Mouse (Mus musculus) right cerebral cortex, postnatal 36 days (tissue): ENCODE results near the gene Smurf1.

ENCODE experiments used
- DNase-seq, 2 experiments: peaks; one replicate each; pipeline ENCODE4 v3.0.0; 2022; ENCODE audit warnings: low spot score in 2 of 2, mixed read lengths in 1 of 2

Gene Smurf1

DNA sequence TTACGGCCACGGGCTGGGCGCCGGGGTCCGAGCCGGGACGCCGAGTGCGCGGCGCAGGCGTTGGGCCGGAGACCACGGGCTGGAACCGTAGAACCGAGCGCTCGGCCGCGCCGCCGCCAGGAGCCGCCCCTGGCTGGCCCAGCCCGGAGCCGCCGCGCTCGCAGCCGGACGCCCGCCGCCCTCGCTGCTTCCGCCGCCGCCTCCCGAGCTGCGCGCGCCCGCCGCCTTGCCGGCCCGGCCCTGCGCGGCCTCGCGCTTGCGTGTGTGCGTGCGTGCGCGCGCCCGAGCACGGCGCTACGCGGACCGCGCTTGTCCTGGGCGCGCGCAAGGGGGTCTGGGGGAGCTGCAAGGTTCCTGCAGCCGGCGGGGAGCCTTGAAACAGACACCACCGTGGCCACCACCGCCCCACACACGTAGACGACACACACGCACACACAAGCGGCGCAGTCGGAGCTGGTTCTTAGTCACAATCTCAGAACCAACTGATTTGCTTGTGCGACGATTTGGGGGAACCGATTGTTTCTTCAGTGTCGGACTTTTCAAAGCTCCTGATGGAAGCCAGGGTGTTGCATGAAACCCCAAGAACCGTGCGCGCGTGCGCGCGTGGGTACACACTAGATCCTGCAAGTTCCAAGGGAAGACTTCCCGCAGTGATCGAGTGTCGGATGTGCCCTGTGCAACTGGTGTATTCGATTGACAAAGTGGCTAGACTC lies at the start of gene Smurf1:
Gene Smurf1, minus strand, starts transcription at position 209 of the 713 bp plus-strand sequence.
- peak; percentile 75 to 76 for DNase-seq

DNA sequence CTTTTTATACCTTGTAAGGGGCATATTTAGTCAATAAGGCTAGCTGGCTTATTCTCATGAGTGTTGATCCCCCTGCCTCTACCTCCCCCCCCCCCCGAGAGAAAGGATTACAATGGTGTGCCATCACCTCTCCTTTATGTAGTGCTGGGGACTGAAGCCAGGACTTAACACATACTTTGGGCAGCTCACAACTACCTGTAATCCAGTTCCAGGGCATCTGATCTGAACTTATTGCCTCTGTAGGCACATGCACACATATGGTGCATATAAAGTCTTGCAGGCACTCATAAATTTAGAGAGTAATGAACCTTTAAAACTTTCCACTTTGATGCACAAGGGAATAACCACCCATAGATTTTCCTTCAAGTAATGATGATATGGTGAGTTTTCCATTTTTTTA lies 48.6 kb upstream of the Smurf1 start:
- DNase-seq = no peak

DNA sequence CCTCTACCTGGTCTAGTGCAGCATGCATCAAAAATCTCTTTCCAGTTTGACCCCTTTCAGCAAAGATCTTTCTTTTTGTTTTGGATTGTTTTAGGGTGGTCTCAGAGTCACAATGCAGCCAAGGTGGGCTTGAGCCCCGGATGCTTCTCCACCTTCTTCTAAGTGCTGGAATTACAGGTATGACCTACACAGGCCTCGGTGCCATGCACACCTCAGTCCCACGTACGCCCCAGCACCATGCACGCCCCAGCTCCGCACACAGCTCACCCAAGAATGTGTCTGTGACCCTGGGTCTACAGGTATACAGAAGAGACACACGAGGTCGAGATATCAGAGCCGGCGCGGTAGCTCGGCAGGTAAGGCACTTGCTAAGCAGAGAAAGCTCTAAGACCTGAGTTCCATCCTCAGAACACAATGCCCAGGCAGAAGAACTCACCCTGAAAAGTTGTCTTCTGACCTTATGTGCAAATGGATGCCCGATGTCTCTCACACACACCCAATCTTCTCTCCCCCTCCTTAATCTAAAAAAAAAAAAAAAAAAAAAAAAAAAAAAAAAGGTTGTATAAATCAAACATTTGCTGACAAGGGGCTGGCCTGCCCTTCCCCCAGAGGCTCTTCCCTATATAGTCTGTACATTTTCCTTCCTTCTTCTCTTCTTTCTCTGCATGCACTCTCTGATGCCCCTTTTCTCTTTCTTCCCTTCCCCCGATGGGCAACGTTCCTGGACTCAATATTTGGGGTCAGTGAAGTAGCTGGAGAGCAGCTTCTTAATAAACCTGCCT lies 43.4 kb upstream of the Smurf1 start:
- no peak for DNase-seq

DNA sequence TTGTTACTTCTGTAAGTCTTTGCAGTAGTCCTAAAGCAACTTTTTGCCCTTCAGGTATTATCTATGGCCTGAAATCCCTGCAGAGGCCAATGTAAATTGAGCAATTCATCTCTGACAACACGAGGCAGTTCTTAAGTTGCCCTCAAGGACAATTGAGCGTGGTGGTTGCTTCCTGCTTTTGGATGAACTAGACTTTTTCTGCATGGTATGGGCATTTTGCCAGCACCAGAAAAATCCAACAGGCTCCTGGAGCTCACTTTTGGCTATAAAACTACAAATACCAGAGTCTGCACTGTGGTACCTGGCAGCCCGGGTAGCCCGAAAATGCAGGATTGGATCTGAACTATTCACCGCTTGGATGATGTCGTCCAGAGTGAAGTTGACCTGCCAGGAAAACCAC lies 39.9 kb upstream of the Smurf1 start:
- no peak for DNase-seq

DNA sequence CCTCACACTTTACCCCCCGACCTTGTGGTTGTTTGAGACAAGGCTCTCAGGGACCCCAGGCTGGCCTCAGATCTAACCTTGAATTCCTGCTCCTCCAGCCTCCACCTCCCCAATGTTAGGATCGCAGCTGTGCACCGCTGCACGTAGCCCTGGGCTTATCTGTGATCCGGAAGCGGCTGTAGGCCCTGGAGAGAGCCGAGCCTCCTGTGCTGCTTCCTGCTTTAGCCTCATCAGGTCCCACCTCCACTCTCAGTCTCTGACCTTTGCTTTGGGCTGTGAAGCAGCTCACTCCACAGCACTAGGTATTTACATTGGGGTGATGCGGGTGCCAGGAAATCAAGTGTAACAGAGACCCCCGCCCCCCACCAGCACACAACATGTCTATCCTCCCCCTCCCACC lies 38.8 kb upstream of the Smurf1 start:
- no peak for DNase-seq

DNA sequence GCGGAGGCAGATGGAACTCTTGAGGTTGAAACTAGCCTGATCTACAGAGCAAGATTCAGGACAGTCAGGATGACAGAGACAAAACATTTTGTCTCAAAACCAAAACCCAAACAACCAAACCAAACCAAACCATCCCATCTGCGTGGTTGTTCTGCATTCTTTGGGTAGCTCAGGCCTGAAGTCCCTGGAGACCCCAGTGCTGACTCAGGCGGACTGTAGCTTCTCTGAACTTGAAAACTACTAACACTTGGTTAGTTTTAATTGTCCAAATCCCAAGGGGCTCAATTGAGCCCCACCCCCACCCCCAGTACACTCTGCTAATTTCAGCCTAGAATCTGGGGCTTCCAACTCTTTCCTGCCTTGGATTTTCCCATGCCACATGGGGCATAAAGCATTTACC lies 37.7 kb upstream of the Smurf1 start:
- no peak for DNase-seq

DNA sequence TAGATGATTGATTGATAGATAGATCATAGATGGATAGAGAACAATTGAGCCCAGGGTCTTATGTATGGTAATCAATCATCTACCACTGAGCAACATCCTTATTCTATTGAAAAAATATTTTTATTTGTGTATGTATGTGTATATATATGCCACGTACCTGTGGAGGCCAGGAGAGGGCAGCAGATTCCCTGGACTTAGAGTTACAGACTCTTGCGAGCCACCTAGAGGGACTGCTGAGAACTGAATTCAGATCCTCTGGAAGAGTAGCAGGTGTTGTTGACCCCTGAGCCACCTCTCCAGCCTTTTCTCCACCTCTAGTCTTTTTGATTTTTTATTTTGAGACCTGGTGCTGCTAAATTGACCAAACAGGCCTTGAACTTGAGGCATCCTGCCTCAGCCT lies 32.8 kb upstream of the Smurf1 start:
- DNase-seq = no peak

DNA sequence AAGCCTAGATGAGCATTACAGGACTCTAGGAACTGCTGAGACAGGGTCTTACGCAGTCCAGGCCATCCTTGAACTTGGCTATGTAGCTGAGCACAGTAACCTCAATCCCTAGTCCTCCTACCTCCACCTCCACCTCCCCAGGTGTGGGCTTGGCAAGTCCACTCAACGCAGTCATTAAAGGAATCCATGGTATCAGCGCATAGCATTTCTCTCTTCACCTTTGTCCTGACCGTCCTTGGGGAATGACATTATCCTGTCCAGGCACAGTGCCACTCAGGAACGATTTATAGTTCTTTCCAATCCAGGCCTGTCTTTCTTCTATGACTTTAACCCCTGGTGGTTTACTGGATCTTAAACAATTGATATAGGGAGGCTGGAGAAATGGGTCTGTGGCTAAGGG lies 24.8 kb upstream of the Smurf1 start:
- DNase-seq = no peak

DNA sequence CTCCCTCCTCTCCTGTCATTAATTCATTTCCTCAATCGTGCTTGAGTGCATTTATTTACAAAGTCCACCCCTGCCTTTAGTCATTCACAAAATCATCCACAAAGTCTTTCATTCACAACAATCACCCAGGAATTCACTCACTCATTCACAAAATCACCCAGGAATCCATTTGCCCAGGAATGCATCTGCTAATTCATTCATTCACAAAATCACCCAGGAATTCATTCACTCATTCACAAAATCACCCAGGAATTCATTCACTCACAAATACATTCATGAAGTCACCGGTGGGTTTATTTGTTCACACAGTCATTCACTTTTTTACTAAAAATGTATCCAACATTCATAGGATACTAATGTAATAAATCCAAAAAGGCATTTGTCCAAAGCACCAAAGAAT lies 24.4 kb upstream of the Smurf1 start:
- DNase-seq = no peak

DNA sequence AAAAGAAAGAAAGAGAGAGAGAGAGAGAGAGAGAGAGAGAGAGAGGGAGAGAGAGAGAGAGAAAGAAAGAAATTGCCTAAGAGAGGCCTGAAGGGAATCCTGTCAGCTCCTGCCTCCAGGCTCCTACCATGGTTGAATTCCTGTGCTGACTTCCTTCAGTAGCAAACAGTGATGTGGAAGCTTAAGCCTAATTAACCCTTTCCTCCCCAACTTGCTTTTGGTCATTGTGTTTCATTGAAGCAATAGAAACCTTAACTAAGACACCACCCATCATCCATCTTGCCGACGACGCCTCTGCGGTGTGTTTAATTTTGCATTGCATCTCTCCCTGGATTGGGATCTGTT lies 23.4 kb upstream of the Smurf1 start:
- no peak for DNase-seq

DNA sequence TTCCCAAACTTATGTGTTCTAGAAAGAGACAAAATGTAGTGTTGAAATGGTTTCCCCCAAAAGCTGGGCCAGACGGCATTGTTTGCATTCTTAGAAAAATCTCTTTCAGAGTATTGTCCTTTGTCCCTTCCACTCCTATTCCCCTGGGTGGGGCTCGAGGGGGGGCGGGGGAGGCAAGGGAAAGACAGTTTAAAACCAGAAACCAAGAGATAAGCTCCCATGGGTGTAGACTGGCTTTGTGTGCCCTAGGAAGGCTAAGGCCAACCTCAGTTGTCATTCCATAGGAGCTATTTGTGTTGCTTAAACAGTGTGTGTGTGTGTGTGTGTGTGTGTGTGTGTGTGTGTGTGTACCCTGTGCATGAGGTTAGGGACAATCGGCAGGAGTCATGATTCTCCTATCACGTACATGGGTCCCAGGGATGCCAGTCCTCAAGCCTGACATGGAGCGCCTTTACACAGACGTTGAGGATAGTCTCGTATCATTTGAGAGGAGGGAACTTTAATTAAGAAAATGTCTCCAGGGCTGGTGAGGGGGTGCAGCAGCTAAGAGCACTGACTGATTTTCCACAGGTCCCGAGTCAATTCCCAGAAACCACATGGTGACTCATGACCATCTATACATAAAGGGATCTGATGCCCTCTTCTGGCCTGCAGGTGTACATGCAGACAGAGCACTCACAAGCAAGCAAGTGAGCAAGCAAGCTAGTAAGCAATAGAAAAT lies 22.9 kb upstream of the Smurf1 start:
- peak; percentile 13 to 49 for DNase-seq

DNA sequence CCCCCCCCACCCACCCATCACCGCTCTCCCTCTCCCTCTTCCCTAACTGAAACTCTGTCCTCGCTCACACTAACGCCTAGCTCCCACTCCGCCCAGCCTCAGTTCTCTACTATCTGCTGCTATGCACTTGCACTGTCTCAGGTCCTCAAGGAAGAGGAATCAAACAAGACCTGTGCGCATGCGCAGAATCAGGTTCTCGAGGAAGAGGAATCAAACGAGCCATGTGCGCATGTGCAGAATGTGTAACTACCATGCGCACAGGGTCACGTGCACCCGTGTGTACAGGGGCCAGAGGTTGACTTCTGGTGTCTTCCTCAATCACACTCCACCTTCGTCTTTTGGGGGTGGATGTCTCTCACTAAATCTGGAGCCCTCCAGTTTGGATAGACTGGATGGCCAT lies 21.9 kb upstream of the Smurf1 start:
- no peak for DNase-seq

DNA sequence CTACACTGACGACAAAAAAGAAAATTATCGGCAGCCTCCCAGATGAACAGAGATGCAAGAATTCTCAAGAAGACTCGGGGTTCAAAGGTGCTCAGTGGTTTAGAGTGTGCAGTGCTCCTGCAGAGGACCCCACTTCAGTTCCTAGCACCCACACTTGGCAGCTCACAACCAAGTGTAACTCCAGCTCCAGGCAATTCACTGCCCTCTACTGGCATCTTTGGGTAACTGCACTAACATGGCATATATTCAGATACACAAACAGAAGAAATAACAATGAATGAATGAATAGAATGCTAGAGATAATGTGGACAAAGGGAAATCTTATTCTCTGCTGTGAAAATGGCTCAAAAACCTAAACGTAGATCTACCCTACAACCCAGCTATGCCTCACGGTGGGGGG lies 19.2 kb upstream of the Smurf1 start:
- no peak for DNase-seq

DNA sequence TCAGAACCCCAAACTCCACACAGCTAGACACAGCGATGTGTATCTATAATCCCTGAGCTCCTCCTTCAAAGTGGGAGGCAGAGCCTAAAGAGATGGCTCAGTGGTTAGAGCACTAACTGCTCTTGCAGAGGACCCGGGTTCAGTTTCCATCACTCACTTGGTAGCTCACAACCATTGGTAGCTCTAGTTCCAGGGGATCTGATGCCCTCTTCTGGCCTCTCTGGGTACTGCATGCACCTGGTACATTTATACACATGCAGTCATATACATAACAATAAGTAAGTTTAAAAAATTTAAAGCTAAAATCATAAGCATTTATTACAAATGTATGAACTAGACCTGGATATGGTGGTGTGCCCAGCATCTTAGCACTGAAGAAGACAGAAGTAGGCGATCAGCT lies 17.6 kb upstream of the Smurf1 start:
- DNase-seq = no peak

DNA sequence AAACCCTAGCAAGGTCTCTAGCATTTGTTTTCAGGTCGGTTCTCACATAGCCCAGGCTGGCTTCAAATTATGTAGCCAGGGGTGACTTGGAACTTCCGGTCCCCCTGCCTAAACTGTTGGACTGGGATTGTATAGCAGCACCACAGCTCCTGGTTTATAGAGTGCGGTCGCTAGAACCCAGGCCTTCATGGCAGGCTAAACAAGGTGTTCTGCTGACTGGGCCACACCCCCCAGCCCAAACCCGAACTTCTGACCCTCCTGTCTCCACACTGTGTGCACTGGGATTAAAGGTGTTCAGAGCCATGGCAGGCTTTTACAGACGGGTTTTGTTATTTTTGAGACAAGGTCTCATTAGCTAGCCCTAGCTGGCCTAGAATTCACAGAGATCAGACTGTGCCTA lies 13.5 kb upstream of the Smurf1 start:
- no peak for DNase-seq

DNA sequence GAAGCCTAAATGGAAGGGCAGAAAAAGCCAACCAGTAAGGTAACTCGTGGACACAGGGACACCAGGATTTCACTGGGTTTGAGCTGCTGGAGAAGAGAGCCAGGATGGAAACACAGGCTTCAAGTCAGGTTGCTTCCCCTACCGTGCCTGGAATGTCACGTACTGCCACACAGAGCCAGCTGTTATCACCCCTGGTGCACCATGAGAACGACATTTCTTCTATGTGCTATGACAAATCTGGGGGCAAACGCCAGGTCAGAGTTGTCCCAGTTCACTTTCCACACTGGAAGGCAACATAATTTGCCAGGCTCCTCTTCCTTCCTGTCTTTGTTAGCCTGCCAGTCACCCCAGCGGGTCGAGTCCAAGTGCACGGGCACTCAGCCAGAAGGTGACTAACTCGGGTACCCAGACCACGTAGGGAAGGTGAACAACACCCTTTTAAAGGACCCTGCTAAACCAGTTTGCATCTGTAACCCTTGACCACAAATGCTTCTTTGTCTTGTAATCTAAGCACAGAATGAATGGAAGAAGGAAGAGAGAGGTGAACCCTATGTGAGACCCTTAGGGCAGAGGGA lies 13.0 kb upstream of the Smurf1 start:
- DNase-seq = no peak

DNA sequence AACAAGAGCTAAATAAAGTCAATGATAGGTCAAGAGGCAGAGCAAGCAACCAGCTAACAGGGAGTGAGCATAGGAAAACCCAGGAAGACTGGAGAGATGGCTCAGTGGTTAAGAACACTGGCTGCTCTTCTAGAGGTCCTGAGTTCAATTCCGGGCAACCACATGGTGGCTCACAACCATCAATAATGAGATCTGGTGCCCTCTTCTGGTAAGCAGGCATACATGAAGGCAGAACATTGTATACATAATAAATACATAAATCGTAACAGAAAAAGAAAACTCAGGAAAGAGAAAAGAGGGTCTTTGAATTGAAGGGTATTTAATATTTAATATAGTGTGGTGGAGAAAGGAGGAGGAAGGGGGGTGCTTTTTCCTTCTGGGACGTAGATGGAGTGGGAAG lies 5.6 kb upstream of the Smurf1 start:
- no peak for DNase-seq

DNA sequence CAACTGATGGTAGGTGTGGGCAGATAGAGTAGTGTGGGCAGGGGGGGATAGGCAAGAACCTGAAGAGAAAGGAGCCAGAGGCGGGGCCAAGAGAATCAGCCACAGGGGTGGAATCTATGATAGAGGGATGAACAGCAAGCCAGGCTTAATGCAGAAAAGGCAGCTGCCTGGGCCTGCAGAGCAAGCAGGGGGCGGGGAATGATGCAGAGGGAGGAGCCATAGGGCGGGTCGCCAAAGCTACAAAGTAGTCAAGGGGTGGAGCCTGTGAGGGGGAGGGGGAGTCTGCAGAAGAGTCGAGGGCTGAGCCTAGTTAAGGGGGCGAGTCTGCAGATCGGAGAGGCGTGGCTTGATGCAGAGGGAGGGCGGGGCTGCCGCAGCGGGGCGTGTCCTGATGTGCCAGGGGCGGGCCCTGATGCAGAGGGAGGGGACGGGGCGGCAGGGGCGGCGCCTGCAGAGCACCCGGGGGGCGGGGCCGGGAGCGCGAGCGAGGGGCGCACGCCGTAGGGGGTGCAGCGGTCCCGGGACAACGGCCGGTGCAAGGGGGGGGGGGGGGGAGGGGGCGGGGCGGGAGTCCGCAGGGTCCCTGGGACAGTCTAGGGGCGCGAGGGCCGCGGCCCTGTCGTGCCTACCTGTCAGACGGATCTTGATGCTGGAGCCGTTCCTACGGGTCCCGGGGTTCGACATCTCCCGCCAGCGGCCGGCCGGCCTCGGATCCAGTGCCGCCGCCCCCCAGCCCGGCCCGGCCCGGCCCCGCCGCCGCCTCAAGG lies 592 bp downstream of the Smurf1 start:
- peak; percentile 76 for DNase-seq

DNA sequence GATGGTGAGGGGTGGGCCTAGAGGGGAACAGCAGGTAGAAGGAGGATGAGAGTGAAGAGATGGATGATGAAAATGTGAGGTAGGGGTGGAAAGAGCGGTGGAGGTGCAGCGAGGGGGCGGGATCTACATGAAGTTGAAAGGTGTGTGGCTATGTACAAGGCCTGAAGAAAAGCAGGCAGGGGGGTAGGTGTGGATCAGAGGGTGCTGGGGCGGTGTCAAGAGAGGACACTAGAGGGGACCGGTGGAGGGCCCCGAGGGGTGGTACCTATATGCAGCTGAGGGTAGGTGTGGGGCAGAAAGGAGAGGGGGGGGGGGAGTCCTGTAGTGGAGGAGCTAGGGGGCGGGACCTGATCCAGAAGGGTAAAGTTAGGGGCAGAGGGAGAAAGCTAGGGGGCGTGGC lies 1.2 kb downstream of the Smurf1 start:
- DNase-seq = no peak

DNA sequence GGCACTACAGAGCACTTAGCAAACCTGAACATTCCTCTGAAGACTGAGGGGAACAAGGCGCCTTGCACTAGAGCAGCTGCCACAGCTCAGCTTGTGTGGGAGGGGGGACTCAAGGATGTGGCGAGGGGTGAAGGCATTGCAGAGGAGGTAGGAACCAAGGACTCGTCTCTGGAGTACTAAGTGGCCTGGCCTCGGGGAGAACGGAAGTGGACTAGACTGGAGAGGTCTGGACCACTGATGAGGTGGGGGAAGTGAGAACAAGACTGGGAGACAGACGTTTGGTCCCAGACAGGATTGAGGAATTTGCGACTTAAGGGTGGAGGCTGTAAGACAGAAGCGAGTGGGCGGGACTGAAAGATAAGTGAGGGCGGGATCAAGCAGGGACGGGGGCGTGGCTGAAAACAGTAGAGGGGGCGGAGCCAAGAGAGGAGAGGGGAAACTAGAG lies 1.8 kb downstream of the Smurf1 start:
- peak; percentile 34 to 72 for DNase-seq

DNA sequence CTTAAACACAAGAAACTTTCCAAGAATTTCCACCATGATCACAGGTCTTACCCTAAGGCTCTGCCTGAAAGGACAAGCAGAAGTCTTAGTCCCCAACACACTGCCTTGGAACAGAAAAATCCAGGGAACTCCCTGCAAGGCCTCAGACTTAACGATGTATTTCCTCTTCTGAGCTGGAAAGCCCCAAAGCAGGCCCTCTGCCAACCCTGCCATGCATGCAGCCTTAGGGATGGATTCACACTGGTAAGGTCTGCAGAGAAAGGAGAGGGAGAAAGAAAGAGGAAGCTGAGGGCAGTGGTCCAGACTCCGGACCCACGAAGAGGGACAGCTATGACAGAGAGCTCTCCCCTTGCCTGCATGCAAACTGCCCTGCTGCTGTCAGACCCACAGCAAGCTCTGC lies 2.2 kb downstream of the Smurf1 start:
- no peak for DNase-seq

DNA sequence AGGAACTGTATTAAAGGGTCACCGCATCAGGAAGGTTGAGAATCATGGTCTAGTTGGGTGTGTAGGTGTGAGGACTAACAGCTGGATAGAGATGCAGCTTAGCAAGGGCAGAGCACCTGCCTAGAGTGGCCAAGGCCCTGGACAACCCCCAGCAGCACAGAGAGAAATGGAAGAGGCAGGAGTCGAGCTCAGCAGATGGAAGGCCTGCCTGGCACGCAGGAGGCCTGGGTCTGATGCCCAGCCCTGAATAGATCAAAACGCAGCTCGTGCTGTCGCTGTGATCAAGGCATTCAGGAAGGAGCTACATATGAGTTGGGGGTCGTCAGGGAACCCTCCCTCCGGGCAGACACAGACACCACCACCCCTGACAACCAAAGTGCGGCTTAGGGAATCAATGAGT lies 7.4 kb downstream of the Smurf1 start:
- no peak for DNase-seq
